8 mouse cellular contexts compared by ENCODE assay signal in the genomic region with DNA sequence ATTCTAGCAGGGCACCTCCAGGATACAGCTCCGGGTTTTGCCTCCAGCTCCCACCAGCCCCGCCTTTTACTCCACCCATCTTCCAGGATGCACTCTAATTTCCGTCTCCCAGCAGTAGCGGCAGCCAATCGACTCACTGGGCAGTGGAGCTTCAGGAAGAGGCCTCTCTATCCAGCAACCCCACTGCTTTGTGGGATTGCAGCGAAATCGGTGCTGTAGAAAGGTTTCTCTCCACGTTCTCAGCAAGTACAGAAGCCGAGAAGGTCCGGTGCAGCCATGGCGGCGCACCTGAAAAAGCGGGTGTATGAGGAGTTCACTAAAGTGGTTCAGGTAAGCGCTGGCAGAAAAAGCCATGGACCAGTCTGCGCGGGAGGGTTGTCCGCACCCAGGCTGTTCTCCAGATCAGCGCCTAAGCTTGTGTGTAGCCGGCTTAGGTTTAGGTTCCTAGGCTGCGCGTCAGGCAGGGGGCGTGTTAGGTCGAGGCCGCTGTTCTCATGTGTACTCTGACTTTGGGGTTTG. TPM values are rescaled to one million over a fixed set of nuclear protein-coding genes. Genes with fewer than 3 reads are reported as not detected.
DNase-seq lines count a peak whose midpoint lies in the region; ATAC-seq and TF ChIP-seq lines count a peak whose summit lies in the region.

Gene Ints4, plus strand, starts transcription at position 136 of the 519 bp plus-strand sequence.

- H3K9me3 ChIP-seq in embryonic facial prominence, embryonic 14.5 days (ENCODE audit: control insufficient read depth, low read length) = no peaks in the 10 kb centered on the region
- no peaks in the 10 kb centered on the region for H3K9me3 ChIP-seq in limb, embryonic 13.5 days
- H3K9me3 ChIP-seq in midbrain, embryonic 16.5 days (replicated peaks; ENCODE audit: control insufficient read depth, low read length, poor library complexity, severe bottlenecking) = no peaks in the 10 kb centered on the region

- DNase-seq in 3T3-L1 (ENCODE audit: low read depth, low spot score) = peak; percentile 96
- peak; percentile 49 to 82 for DNase-seq in adrenal gland, postnatal 4 days (ENCODE audit: low spot score in 2 of 2)
- peak; percentile 98 for DNase-seq in embryonic facial prominence, embryonic 14.5 days (ENCODE audit: low spot score)
- DNase-seq in heart, adult 2 months = peak; percentile 92 to 95
- DNase-seq in kidney, adult 8-10 months = peak; percentile 95 to 96
- DNase-seq in spleen, postnatal 10 days (ENCODE audit: low spot score in 2 of 2) = peak; percentile 68 to 88

- peak; percentile 69; the same call in 1 of the 2 replicates for TF ChIP-seq EP300 in heart, adult 2 months (IDR thresholded peaks at IDR 0.05; ENCODE audit: insufficient read depth, low read depth, low read length)

- ATAC-seq in embryonic facial prominence, embryonic 14.5 days (ENCODE audit: low read depth) = peak; percentile 100
- ATAC-seq in limb, embryonic 13.5 days (ENCODE audit: low FRiP score, low read depth) = peak; percentile 99
- ATAC-seq in midbrain, embryonic 16.5 days = peak; percentile 100

- intact Hi-C loops in heart, adult 2 months (cut with DNase I) = loop anchor here (1.0 to 5.0 kb wide), 4 partner anchors 54 to 215 kb away; partner anchors contain the start of genes Aamdc, Alg8, Clns1a and Rsf1

- H3K79me2 ChIP-seq in heart, adult 2 months (replicated peaks; ENCODE audit: control insufficient read depth, insufficient read depth, low read length) = 0 out of 2 replicates have a peak, but pooled peaks cover 1% of the 10 kb centered on the region

- TF ChIP-seq CTCF in heart, adult 2 months (IDR thresholded peaks at IDR 0.05) = peak; percentile 51

- peak; percentile 82 for TF ChIP-seq POLR2A in heart, adult 2 months (IDR thresholded peaks at IDR 0.05; ENCODE audit: insufficient read depth, low read depth, low read length)

- H3K4me2 ChIP-seq in embryonic facial prominence, embryonic 14.5 days (ENCODE audit: low read depth, low read length) = peak within 1 kb of the TSS; percentile 77
- H3K4me2 ChIP-seq in limb, embryonic 13.5 days (replicated peaks) = peak within 1 kb of the TSS; percentile 94
- H3K4me2 ChIP-seq in midbrain, embryonic 16.5 days (ENCODE audit: low read length) = peak within 1 kb of the TSS; percentile 88

- WGBS in embryonic facial prominence, embryonic 14.5 days = under 1% methylated on average over 24 of the region's 24 CpGs
- under 1% methylated on average over 24 of the region's 24 CpGs for whole genome bisulfite sequencing in heart, adult 2 months
- 0% methylated on average over 24 of the region's 24 CpGs for WGBS in limb, embryonic 13.5 days
- WGBS in midbrain, embryonic 16.5 days = under 1% methylated on average over 24 of the region's 24 CpGs

- peak within 1 kb of the TSS; percentile 73 for H3K9ac ChIP-seq in embryonic facial prominence, embryonic 14.5 days (ENCODE audit: low read depth, low read length)
- peak within 1 kb of the TSS; percentile 83 for H3K9ac ChIP-seq in heart, adult 2 months (ENCODE audit: low read depth, low read length)
- peak within 1 kb of the TSS; percentile 77 for H3K9ac ChIP-seq in limb, embryonic 13.5 days
- H3K9ac ChIP-seq in midbrain, embryonic 16.5 days (ENCODE audit: low read depth, low read length) = peak within 1 kb of the TSS; percentile 75

- H3K36me3 ChIP-seq in embryonic facial prominence, embryonic 14.5 days (ENCODE audit: control insufficient read depth, insufficient read depth, low read length) = peaks cover 14% of the 10 kb centered on the region
- 0 out of 2 replicates have a peak, but pooled peaks cover 2% of the 10 kb centered on the region for H3K36me3 ChIP-seq in heart, adult 2 months (ENCODE audit: control insufficient read depth, insufficient read depth, low read length)
- peaks cover 14% of the 10 kb centered on the region for H3K36me3 ChIP-seq in limb, embryonic 13.5 days
- 0 out of 2 replicates have a peak, but pooled peaks cover 2% of the 10 kb centered on the region for H3K36me3 ChIP-seq in midbrain, embryonic 16.5 days (ENCODE audit: control insufficient read depth, insufficient read depth, low read length)

- no peaks in the 10 kb centered on the region; the same call in 1 of the 2 replicates for H3K4me1 ChIP-seq in embryonic facial prominence, embryonic 14.5 days (ENCODE audit: control insufficient read depth, insufficient read depth, low read length)
- peaks cover 5% of the 10 kb centered on the region for H3K4me1 ChIP-seq in heart, adult 2 months (ENCODE audit: control insufficient read depth, insufficient read depth, low read length)
- H3K4me1 ChIP-seq in limb, embryonic 13.5 days = peaks cover 21% of the 10 kb centered on the region
- H3K4me1 ChIP-seq in midbrain, embryonic 16.5 days (ENCODE audit: control insufficient read depth, insufficient read depth, low read length) = peaks cover 20% of the 10 kb centered on the region

- H3K27ac ChIP-seq in embryonic facial prominence, embryonic 14.5 days (replicated peaks; ENCODE audit: low read depth, low read length) = peak within 1 kb of the TSS; percentile 69
- peak within 1 kb of the TSS; percentile 81 for H3K27ac ChIP-seq in heart, adult 2 months
- peak within 1 kb of the TSS; percentile 70; the same call in 1 of the 2 replicates for H3K27ac ChIP-seq in limb, embryonic 13.5 days
- H3K27ac ChIP-seq in midbrain, embryonic 16.5 days (ENCODE audit: low read length) = peak within 1 kb of the TSS; percentile 79

- H3K27me3 ChIP-seq in embryonic facial prominence, embryonic 14.5 days (replicated peaks; ENCODE audit: control insufficient read depth, insufficient read depth, low read length) = no peaks in the 10 kb centered on the region
- no peaks in the 10 kb centered on the region for H3K27me3 ChIP-seq in heart, adult 2 months (ENCODE audit: control insufficient read depth, insufficient read depth, low read length)
- H3K27me3 ChIP-seq in limb, embryonic 13.5 days = no peaks in the 10 kb centered on the region
- no peaks in the 10 kb centered on the region for H3K27me3 ChIP-seq in midbrain, embryonic 16.5 days (ENCODE audit: control insufficient read depth, insufficient read depth, low read depth, low read length)

- H3K4me3 ChIP-seq in embryonic facial prominence, embryonic 14.5 days (ENCODE audit: low read depth, low read length) = peak within 1 kb of the TSS; percentile 68
- peak within 1 kb of the TSS; percentile 75 for H3K4me3 ChIP-seq in heart, adult 2 months
- peak within 1 kb of the TSS; percentile 74 for H3K4me3 ChIP-seq in limb, embryonic 13.5 days
- peak within 1 kb of the TSS; percentile 77 for H3K4me3 ChIP-seq in midbrain, embryonic 16.5 days (ENCODE audit: low read depth, low read length)

RNA-seq across cellular contexts. Expression of gene Ints4, which starts in this region (rescaled TPM):
- total RNA-seq in adrenal gland, postnatal 4 days (2021) = 10 to 100 TPM; 64.5 to 68.4 TPM
- 43.3 and 51.9 TPM in 2 replicates for polyA plus RNA-seq in embryonic facial prominence, embryonic 14.5 days (2014; fragmentation: Nextera tagmentation; extraction: Ambion mirVana)
- total RNA-seq in heart, adult 2 months (2021) = 10 to 100 TPM; 55.8 to 61.5 TPM
- polyA plus RNA-seq in heart, adult 2 months (2012; rRNA removed) = 65.3 and 88.3 TPM in 2 replicates
- polyA plus RNA-seq in limb, embryonic 13.5 days (2015; fragmentation: Nextera tagmentation; extraction: Ambion mirVana) = 52.9 and 57.3 TPM in 2 replicates
- 35.5 and 36.5 TPM in 2 replicates for polyA plus RNA-seq in midbrain, embryonic 16.5 days (2015; fragmentation: Nextera tagmentation; extraction: Ambion mirVana)

Comparison
In these comparisons a context has a peak if more than half of its experiments do, and no peak if none do; other contexts are left out.
1. Peak in every context shown above with its lines: DNase-seq, ATAC-seq, H3K4me3 ChIP-seq and H3K27ac ChIP-seq.